Mouse (Mus musculus) granulocyte monocyte progenitor cell, adult 5-6 weeks (primary cell): Measurements from ENCODE around the gene Dclk1. TPM values are rescaled to one million over a fixed set of nuclear protein-coding genes. Genes with fewer than 3 reads are reported as not detected.
"Not testable (repeated sequence)": the region's sequence is repeated elsewhere in the genome, so short reads cannot be mapped to it uniquely, and the experiment has no call there.

Source experiments
- ATAC-seq: replicated peaks from 2 replicates; pipeline ENCODE4 v1.8.0; 2016; ENCODE audit warnings: mild to moderate bottlenecking, moderate TSS enrichment, inconsistent platforms; ENCODE audit not compliant: poor library complexity, severe bottlenecking
- total RNA-seq, 2 experiments: library from RNA; stranded (forward) in 1 of 2; stranded (reverse) in 1 of 2; fragments of 200-712, 200-1000 nt in 1 of 2; fragments of >200 nt in 1 of 2; fragmentation: Nextera tagmentation in 1 of 2; gene quantifications; 2 replicates each; pipeline ENCODE4 v1.2.3; 2014 to 2017

Dclk1 gene
- total RNA-seq (2014; fragmentation: Nextera tagmentation) (not detected in 2 replicates), total RNA-seq (2017) (not detected in 2 replicates)

- no peak for ATAC-seq
These were observed at the start of gene Dclk1 for GRCm38 (mm10) chr3:55241730-55242421. Gene Dclk1, plus strand, starts transcription at chr3:55242364.

GRCm38 (mm10) chr3:55193351-55193750 lies 48.8 kb upstream of the Dclk1 start:
- ATAC-seq: no peak

GRCm38 (mm10) chr3:55194792-55195191 lies 47.4 kb upstream of the Dclk1 start:
- ATAC-seq: no peak

- no peak for ATAC-seq
These were observed 46.4 kb upstream of the Dclk1 start for GRCm38 (mm10) chr3:55195581-55196327.

GRCm38 (mm10) chr3:55196328-55196710 lies 45.8 kb upstream of the Dclk1 start:
- no peak for ATAC-seq

- ATAC-seq: not testable (repeated sequence)
These were observed 38.5 kb upstream of the Dclk1 start for GRCm38 (mm10) chr3:55203621-55204020.

GRCm38 (mm10) chr3:55206413-55206812 lies 35.8 kb upstream of the Dclk1 start:
- no peak for ATAC-seq

GRCm38 (mm10) chr3:55207665-55208064 lies 34.5 kb upstream of the Dclk1 start:
- ATAC-seq: no peak

- no peak for ATAC-seq
These were observed 29.9 kb upstream of the Dclk1 start for GRCm38 (mm10) chr3:55212254-55212653.

GRCm38 (mm10) chr3:55213785-55214184 lies 28.4 kb upstream of the Dclk1 start:
- no peak for ATAC-seq

GRCm38 (mm10) chr3:55214413-55214812 lies 27.8 kb upstream of the Dclk1 start:
- no peak for ATAC-seq

GRCm38 (mm10) chr3:55222502-55222901 lies 19.7 kb upstream of the Dclk1 start:
- ATAC-seq: no peak

GRCm38 (mm10) chr3:55223862-55224261 lies 18.3 kb upstream of the Dclk1 start:
- no peak for ATAC-seq

GRCm38 (mm10) chr3:55226501-55227213 lies 15.5 kb upstream of the Dclk1 start:
- peak; percentile 84 for ATAC-seq

GRCm38 (mm10) chr3:55227214-55227581 lies 15.0 kb upstream of the Dclk1 start:
- peak; percentile 33; the same call in 1 of the 2 replicates for ATAC-seq

GRCm38 (mm10) chr3:55242422-55243055 lies 375 bp downstream of the Dclk1 start:
- ATAC-seq: peak; percentile 27; the same call in 1 of the 2 replicates

- no peak for ATAC-seq
These were observed 900 bp downstream of the Dclk1 start for GRCm38 (mm10) chr3:55243056-55243471.

GRCm38 (mm10) chr3:55244087-55244486 lies 1.9 kb downstream of the Dclk1 start:
- no peak for ATAC-seq

GRCm38 (mm10) chr3:55246618-55247272 lies 4.6 kb downstream of the Dclk1 start:
- ATAC-seq: no peak

- ATAC-seq: no peak
These were observed 5.9 kb downstream of the Dclk1 start for GRCm38 (mm10) chr3:55248048-55248447.
